Mouse (Mus musculus): ENCODE data around the gene Irf6. TPM values are rescaled to one million over a fixed set of nuclear protein-coding genes. Genes with fewer than 3 reads are reported as not detected.

The Irf6 gene
- polyA plus RNA-seq (2012; rRNA removed), result 0.71 and 0.83 TPM in 2 replicates

- Histone ChIP-seq H3K27ac (ENCODE audit: insufficient read depth, low read length) (no peak within 1 kb of the TSS), H3K4me1 (ENCODE audit: control insufficient read depth, insufficient read depth, low read length) (no peaks in the 10 kb centered on the region; the same call in 1 of the 2 replicates), H3K4me3 (ENCODE audit: insufficient read depth, low read length) (no peak within 1 kb of the TSS)
- TF ChIP-seq CTCF (IDR thresholded peaks at IDR 0.05; ENCODE audit: extremely low read depth, insufficient read depth, low read length), result no peak
- no peak for TF ChIP-seq POLR2A (IDR thresholded peaks at IDR 0.05; ENCODE audit: extremely low read depth, insufficient read depth, low read length)
Observed at GRCm38 (mm10) chr1:193152872-193153271, at the start of gene Irf6. TSS of gene Irf6 (plus strand) at chr1:193153111.

GRCm38 (mm10) chr1:193112093-193112492 lies 40.8 kb upstream of the Irf6 start:
- no peak overlapping the region for H3K4me3 ChIP-seq (ENCODE audit: insufficient read depth, low read length)
- TF ChIP-seq POLR2A (IDR thresholded peaks at IDR 0.05; ENCODE audit: extremely low read depth, insufficient read depth, low read length), result no peak
- TF ChIP-seq CTCF (IDR thresholded peaks at IDR 0.05; ENCODE audit: extremely low read depth, insufficient read depth, low read length), result no peak
- no peaks in the 10 kb centered on the region for H3K4me1 ChIP-seq (ENCODE audit: control insufficient read depth, insufficient read depth, low read length)
- no peak overlapping the region for H3K27ac ChIP-seq (ENCODE audit: insufficient read depth, low read length)

- TF ChIP-seq POLR2A (IDR thresholded peaks at IDR 0.05; ENCODE audit: extremely low read depth, insufficient read depth, low read length) (no peak), CTCF (IDR thresholded peaks at IDR 0.05; ENCODE audit: extremely low read depth, insufficient read depth, low read length) (no peak)
- H3K27ac ChIP-seq (ENCODE audit: insufficient read depth, low read length), result 0 out of 2 replicates have a peak overlapping the region, but pooled peaks have one; percentile 17
- H3K4me1 ChIP-seq (ENCODE audit: control insufficient read depth, insufficient read depth, low read length), result no peaks in the 10 kb centered on the region; the same call in 1 of the 2 replicates
- H3K4me3 ChIP-seq (ENCODE audit: insufficient read depth, low read length), result no peak overlapping the region
Observed at GRCm38 (mm10) chr1:193122793-193123192, 30.1 kb upstream of the Irf6 start.

- Histone ChIP-seq H3K27ac (ENCODE audit: insufficient read depth, low read length) (no peak overlapping the region), H3K4me3 (ENCODE audit: insufficient read depth, low read length) (no peak overlapping the region), H3K4me1 (ENCODE audit: control insufficient read depth, insufficient read depth, low read length) (no peaks in the 10 kb centered on the region; the same call in 1 of the 2 replicates)
- no peak for TF ChIP-seq CTCF (IDR thresholded peaks at IDR 0.05; ENCODE audit: extremely low read depth, insufficient read depth, low read length)
- no peak for TF ChIP-seq POLR2A (IDR thresholded peaks at IDR 0.05; ENCODE audit: extremely low read depth, insufficient read depth, low read length)
Observed at GRCm38 (mm10) chr1:193123290-193123689, 29.6 kb upstream of the Irf6 start.

GRCm38 (mm10) chr1:193125835-193126234 lies 27.1 kb upstream of the Irf6 start:
- Histone ChIP-seq H3K4me3 (ENCODE audit: insufficient read depth, low read length) (no peak overlapping the region), H3K4me1 (ENCODE audit: control insufficient read depth, insufficient read depth, low read length) (no peaks in the 10 kb centered on the region; the same call in 1 of the 2 replicates), H3K27ac (ENCODE audit: insufficient read depth, low read length) (no peak overlapping the region)
- TF ChIP-seq POLR2A (IDR thresholded peaks at IDR 0.05; ENCODE audit: extremely low read depth, insufficient read depth, low read length) (no peak), CTCF (IDR thresholded peaks at IDR 0.05; ENCODE audit: extremely low read depth, insufficient read depth, low read length) (no peak)

- no peak overlapping the region for H3K27ac ChIP-seq (ENCODE audit: insufficient read depth, low read length)
- TF ChIP-seq POLR2A (IDR thresholded peaks at IDR 0.05; ENCODE audit: extremely low read depth, insufficient read depth, low read length) (no peak), CTCF (IDR thresholded peaks at IDR 0.05; ENCODE audit: extremely low read depth, insufficient read depth, low read length) (no peak)
- H3K4me3 ChIP-seq (ENCODE audit: insufficient read depth, low read length), result no peak overlapping the region
- H3K4me1 ChIP-seq (ENCODE audit: control insufficient read depth, insufficient read depth, low read length), result no peaks in the 10 kb centered on the region; the same call in 1 of the 2 replicates
Observed at GRCm38 (mm10) chr1:193128055-193128454, 24.9 kb upstream of the Irf6 start.

GRCm38 (mm10) chr1:193129321-193129720 lies 23.6 kb upstream of the Irf6 start:
- TF ChIP-seq CTCF (IDR thresholded peaks at IDR 0.05; ENCODE audit: extremely low read depth, insufficient read depth, low read length) (no peak), POLR2A (IDR thresholded peaks at IDR 0.05; ENCODE audit: extremely low read depth, insufficient read depth, low read length) (no peak)
- H3K4me1 ChIP-seq (ENCODE audit: control insufficient read depth, insufficient read depth, low read length), result no peaks in the 10 kb centered on the region
- peak overlapping the region; percentile 49 for H3K4me3 ChIP-seq (ENCODE audit: insufficient read depth, low read length)
- H3K27ac ChIP-seq (ENCODE audit: insufficient read depth, low read length), result no peak overlapping the region

GRCm38 (mm10) chr1:193129786-193130455 lies 23.0 kb upstream of the Irf6 start, which contains the start of gene Diexf:
TSS of gene Diexf (minus strand) at chr1:193130272.
- Histone ChIP-seq H3K27ac (ENCODE audit: insufficient read depth, low read length) (no peak within 1 kb of the TSS), H3K4me1 (ENCODE audit: control insufficient read depth, insufficient read depth, low read length) (no peaks in the 10 kb centered on the region), H3K4me3 (ENCODE audit: insufficient read depth, low read length) (peak within 1 kb of the TSS; percentile 49)
- TF ChIP-seq POLR2A (IDR thresholded peaks at IDR 0.05; ENCODE audit: extremely low read depth, insufficient read depth, low read length) (peak; percentile 94), CTCF (IDR thresholded peaks at IDR 0.05; ENCODE audit: extremely low read depth, insufficient read depth, low read length) (peak; percentile 95)

- Histone ChIP-seq H3K27ac (ENCODE audit: insufficient read depth, low read length) (no peak overlapping the region), H3K4me1 (ENCODE audit: control insufficient read depth, insufficient read depth, low read length) (no peaks in the 10 kb centered on the region), H3K4me3 (ENCODE audit: insufficient read depth, low read length) (peak overlapping the region; percentile 49)
- TF ChIP-seq CTCF (IDR thresholded peaks at IDR 0.05; ENCODE audit: extremely low read depth, insufficient read depth, low read length) (no peak), POLR2A (IDR thresholded peaks at IDR 0.05; ENCODE audit: extremely low read depth, insufficient read depth, low read length) (no peak)
Observed at GRCm38 (mm10) chr1:193130456-193130825, 22.5 kb upstream of the Irf6 start.

- peak overlapping the region; percentile 49; the same call in 1 of the 2 replicates for H3K4me3 ChIP-seq (ENCODE audit: insufficient read depth, low read length)
- H3K4me1 ChIP-seq (ENCODE audit: control insufficient read depth, insufficient read depth, low read length), result no peaks in the 10 kb centered on the region
- no peak for TF ChIP-seq CTCF (IDR thresholded peaks at IDR 0.05; ENCODE audit: extremely low read depth, insufficient read depth, low read length)
- TF ChIP-seq POLR2A (IDR thresholded peaks at IDR 0.05; ENCODE audit: extremely low read depth, insufficient read depth, low read length), result no peak
- H3K27ac ChIP-seq (ENCODE audit: insufficient read depth, low read length), result no peak overlapping the region
Observed at GRCm38 (mm10) chr1:193130839-193131238, 22.1 kb upstream of the Irf6 start.

Data from cortical plate, adult 2 months (tissue).